Mouse (Mus musculus): Measurements from ENCODE around the gene Rtn1.

The Rtn1 gene

GRCm38 (mm10) chr12:72229451-72230196 lies 179.2 kb downstream of the Rtn1 start:
- DNase-seq (ENCODE audit: low spot score in 2 of 2): no peak

DNA sequence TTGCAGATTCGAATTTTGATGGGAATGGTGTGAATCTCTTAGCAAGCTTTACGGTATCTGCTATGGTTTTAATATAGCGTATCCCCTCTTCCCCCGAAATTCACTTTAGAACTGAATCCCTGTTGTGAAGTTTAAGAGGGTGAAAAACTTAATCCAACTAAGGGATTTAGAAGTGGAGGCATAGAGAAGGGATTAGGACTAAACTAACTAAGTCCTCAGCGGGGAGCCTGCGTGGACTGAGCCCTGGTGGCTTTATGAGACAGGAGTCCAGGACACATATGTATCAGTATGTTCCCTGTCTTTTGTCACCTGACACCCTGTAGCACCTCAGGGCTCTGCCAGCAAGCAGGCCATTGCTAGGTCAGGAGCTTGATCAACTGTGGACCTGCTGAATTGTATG lies 181.1 kb downstream of the Rtn1 start:
- no peak for DNase-seq (ENCODE audit: low spot score in 2 of 2)

- DNase-seq (ENCODE audit: low spot score in 2 of 2): no peak
Measured at GRCm38 (mm10) chr12:72225371-72225770, 183.5 kb downstream of the Rtn1 start.

- no peak for DNase-seq (ENCODE audit: low spot score in 2 of 2)
Measured at GRCm38 (mm10) chr12:72223557-72224102, 185.2 kb downstream of the Rtn1 start.

DNA sequence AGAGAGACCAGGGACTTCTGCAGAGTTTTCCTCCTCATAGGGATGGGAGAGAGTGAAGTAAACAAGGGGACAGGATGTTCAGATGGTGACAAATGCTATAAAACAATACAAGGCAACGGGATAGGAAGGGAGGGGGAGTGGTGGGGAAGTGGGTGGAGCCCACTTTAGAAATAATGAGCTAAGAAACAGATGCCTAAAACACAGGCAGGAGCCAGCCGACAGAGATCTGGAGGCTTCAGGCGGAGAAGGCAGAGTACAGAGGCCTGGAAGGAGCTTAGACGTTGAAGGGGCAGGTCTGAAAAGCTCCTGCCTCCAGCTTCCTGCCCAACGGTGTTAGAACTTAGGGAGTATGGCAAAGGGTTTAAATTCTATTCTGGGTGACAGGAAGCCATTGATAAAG lies 195.3 kb downstream of the Rtn1 start:
- no peak for DNase-seq (ENCODE audit: low spot score in 2 of 2)

DNA sequence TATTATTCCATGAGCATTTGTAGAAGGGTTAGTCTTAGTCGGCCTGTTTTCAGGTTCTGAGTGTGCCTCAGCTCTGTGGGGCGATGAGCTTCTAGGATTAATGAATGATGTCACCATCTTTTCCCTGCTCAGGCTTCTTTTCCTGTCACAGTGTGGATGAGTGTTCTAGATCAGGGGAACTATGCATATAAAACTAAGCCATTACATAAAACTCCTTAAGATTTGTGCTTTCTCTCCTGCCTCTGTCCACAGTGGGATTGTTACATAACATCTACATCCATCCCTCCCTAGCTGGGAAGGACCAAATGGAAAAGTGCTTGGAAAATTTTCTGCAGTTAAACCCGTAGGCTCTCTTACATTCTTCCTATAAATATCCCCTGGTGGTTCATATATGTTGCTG lies 208.0 kb downstream of the Rtn1 start:
- no peak for DNase-seq (ENCODE audit: low spot score in 2 of 2)

DNA sequence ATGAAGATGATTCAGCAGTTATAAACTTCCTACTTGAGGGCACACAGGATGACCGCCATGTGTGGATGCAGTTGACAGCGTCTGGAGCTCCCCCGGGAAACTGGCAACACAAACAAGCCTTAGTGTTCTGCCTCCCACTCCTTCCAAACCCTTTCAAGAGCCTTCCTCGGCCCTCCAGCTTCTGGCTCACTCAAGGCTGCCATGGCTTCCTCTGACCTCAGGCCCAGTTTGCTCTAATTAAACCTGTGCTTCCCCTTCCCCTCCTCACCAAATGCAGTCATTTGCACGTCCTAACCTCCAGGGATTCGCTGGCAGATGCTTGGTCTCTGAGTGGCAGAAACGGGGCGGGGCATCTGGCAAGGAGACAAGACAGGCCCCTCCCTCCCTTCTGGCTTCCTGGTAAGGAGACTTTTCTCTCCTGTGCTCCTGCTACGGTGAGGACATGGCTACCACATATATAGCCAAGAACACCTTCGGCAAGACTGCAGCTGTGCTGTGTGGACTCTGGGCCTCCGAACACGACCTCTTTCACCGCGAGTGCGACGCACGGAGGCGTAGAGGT lies 210.8 kb downstream of the Rtn1 start:
- no peak for DNase-seq (ENCODE audit: low spot score in 2 of 2)

DNA sequence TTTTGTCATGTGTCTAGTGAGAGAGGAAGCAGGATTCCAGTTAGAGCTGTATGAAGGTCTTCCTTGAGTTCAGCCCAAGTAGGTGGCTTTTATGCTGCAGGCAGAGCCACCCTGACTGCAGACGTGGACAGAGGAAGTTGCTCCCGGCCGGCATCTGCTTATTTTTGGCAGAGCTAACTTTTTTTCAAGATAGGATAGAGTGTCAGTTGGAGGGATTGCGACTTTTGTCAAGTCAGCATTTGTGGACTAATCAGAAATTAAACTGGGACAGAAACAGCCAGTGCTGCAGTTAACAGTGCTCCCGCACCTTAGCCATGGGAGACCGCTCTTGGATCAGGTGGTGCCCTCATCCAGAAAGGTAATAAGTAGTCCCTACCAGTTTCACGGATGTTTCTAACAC lies 211.4 kb downstream of the Rtn1 start:
- DNase-seq (ENCODE audit: low spot score in 2 of 2): no peak

- DNase-seq (ENCODE audit: low spot score in 2 of 2): no peak
Measured at GRCm38 (mm10) chr12:72184929-72185328, 223.9 kb downstream of the Rtn1 start, which contains the start of gene Ccdc175. Ccdc175 (minus strand) TSS chr12:72185029.

DNA sequence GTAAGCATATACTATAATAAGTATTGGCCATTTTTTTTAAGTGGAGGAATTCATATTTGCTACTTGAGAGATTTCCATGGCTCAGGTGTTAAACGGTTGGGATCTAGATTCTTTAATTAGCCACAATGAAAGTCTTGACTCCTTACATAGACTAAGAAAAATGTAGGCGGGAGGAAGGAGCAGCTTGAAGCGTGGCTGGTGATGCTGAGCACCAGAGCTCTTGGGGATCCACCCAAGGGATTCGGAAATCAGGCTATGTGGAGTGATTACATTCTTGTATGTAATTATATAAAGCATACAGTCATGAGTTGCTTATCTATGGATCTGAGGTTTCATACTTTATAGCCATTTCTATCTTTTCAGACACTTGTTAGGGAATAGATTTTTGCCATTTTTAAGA lies 229.3 kb downstream of the Rtn1 start:
- DNase-seq (ENCODE audit: low spot score in 2 of 2): no peak

DNA sequence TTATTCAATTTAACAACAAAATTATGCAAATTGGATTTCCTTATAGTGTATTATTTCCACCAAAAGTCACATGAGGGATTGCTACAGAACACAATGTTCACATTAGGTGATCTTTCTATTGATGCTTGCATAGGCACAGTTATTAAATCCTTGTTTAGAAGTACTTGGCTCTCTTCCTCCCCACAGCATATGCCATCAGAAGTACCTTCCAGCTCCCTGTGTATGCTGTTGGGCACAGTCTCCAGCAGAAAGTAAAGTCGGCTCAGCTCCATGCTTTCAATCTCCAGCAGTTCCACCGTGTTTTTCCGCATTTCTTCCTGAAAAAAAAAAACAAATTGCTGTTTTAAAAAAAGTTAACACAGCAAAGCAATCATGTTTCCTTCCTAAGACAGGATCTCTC lies 230.5 kb downstream of the Rtn1 start:
- no peak for DNase-seq (ENCODE audit: low spot score in 2 of 2)

Measured in thymus, postnatal 10 days (tissue).